Mouse (Mus musculus) liver, embryonic 14.5 days (tissue): ENCODE data around the gene Crnkl1.

ENCODE experiments used
- CTCF ChIP-seq: IDR thresholded peaks from 2 replicates; pipeline ENCODE4 v1.5.1; 2016; ENCODE audit warnings: antibody characterized with exemption, low read depth, control low read depth
- EP300 ChIP-seq: IDR thresholded peaks from 2 replicates; pipeline ENCODE4 v1.6.1; 2016; ENCODE audit warnings: antibody characterized with exemption, low read depth

GRCm38 (mm10) chr2:145872099-145872498 lies 62.7 kb downstream of the Crnkl1 start:
- TF ChIP-seq EP300 = no peak
- TF ChIP-seq CTCF = no peak
